Mouse (Mus musculus) cortical plate, adult 2 months (tissue): ENCODE data around the gene Ngdn.

Experiments used
- CTCF ChIP-seq: fragments of 200-500 bp; IDR thresholded peaks from 2 replicates; pipeline ENCODE4 v1.5.1; 2011; ENCODE audit warnings: mild to moderate bottlenecking, control low read depth, low read length; ENCODE audit not compliant: insufficient read depth; ENCODE audit errors: extremely low read depth
- POLR2A ChIP-seq: fragments of 200-500 bp; IDR thresholded peaks from 2 replicates; pipeline ENCODE4 v1.6.1; 2011; ENCODE audit warnings: mild to moderate bottlenecking, low read length, control low read depth; ENCODE audit not compliant: insufficient read depth; ENCODE audit errors: extremely low read depth

DNA sequence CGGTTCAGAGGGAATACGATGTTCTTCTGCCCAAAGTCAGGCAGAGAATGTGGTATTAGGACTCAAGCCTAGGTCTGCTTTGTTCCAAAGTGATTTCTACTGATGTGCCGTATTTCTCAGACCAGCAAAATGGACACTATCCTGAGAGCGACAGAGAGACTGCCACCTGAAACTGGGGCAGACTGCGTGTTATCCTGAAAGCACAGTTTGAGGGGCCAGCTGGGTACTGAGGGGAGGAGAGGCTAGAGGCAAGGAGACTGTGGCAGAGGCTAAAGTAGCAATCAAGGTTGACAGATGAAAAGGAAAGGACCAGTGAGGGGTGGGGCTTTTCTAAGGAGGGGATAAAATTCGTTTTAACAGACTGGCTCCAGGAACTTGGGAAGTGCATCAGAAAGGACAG is 14.4 kb upstream of the Ngdn start:
- no peak for TF ChIP-seq CTCF
- TF ChIP-seq POLR2A: no peak
